Mouse (Mus musculus): ENCODE data around the gene B3gnt2.

- TF ChIP-seq HCFC1 (IDR thresholded peaks at IDR 0.05; ENCODE audit: borderline replicate concordance, insufficient read depth, low read length) (no peak), MAFK (IDR thresholded peaks at IDR 0.05; ENCODE audit: insufficient read depth, low read depth, low read length) (no peak)
Measured at GRCm38 (mm10) chr11:22886991-22887390, 26.2 kb upstream of the B3gnt2 start.
